Mouse (Mus musculus) midbrain, postnatal 0 days (tissue): Measurements from ENCODE around the gene Iqcd. TPM values are rescaled to one million over a fixed set of nuclear protein-coding genes. Genes with fewer than 3 reads are reported as not detected.

ENCODE experiments used
- ATAC-seq: fragments of 200-750 bp; cut with Nextera tagmentation; 2 replicates; pipeline ENCODE4 v1.8.0; 2017; ENCODE audit warnings: moderate number of reproducible peaks, mild to moderate bottlenecking, moderate TSS enrichment, moderate library complexity; ENCODE audit not compliant: low FRiP score
- DNase-seq: peaks from one replicate; pipeline ENCODE4 v3.0.0-alpha.2; 2015; ENCODE audit warnings: low spot score
- H3K27ac ChIP-seq: fragments of 300-500 bp; sonication (generic); 2 replicates; pipeline ENCODE4 v1.5.1; 2014; ENCODE audit warnings: low read depth, mild to moderate bottlenecking, low read length, mixed read lengths
- H3K27me3 ChIP-seq: fragments of 300-500 bp; sonication (generic); 2 replicates; pipeline ENCODE4 v1.6.1; 2014; ENCODE audit warnings: low read length, control low read depth, mixed read lengths; ENCODE audit not compliant: insufficient read depth
- H3K36me3 ChIP-seq: fragments of 300-500 bp; sonication (generic); 2 replicates; pipeline ENCODE4 v1.6.1; 2014; ENCODE audit warnings: low read length, control low read depth, mixed read lengths; ENCODE audit not compliant: insufficient read depth
- H3K4me1 ChIP-seq: fragments of 300-500 bp; sonication (generic); 2 replicates; pipeline ENCODE4 v1.6.1; 2014; ENCODE audit warnings: mild to moderate bottlenecking, control low read depth, antibody characterized with exemption, low read length, mixed read lengths; ENCODE audit not compliant: insufficient read depth
- H3K4me2 ChIP-seq: fragments of 300-500 bp; sonication (generic); 2 replicates; pipeline ENCODE4 v1.6.1; 2014; ENCODE audit warnings: low read depth, mild to moderate bottlenecking, low read length, mixed read lengths; ENCODE audit not compliant: poor library complexity, severe bottlenecking
- H3K4me3 ChIP-seq: fragments of 300-500 bp; sonication (generic); 2 replicates; pipeline ENCODE4 v1.5.1; 2014; ENCODE audit warnings: low read depth, mild to moderate bottlenecking, low read length, moderate library complexity
- H3K9ac ChIP-seq: fragments of 300-500 bp; sonication (generic); replicated peaks from 2 replicates; pipeline ENCODE4 v1.6.1; 2014; ENCODE audit warnings: mild to moderate bottlenecking, low read length, moderate library complexity, mixed read lengths; ENCODE audit not compliant: poor library complexity, severe bottlenecking
- H3K9me3 ChIP-seq: fragments of 300-500 bp; sonication (generic); 2 replicates; pipeline ENCODE4 v1.6.1; 2016; ENCODE audit warnings: low read length, control low read depth
- CTCF ChIP-seq: IDR thresholded peaks from 2 replicates; pipeline ENCODE4 v1.5.1; 2016; ENCODE audit warnings: antibody characterized with exemption, mild to moderate bottlenecking
- WGBS: fragments of 180-500 bp; shearing (Covaris S2); extraction: QIAGEN DNeasy Blood & Tissue Kit; methylation state at CpG from one replicate; pipeline ENCODE4 v1.1.7; 2014; 5-methylcytosine and 5-hydroxymethylcytosine counted together
- polyA plus RNA-seq: library from polyadenylated mRNA; unstranded; fragments of >200 nt; fragmentation: Nextera tagmentation; extraction: Ambion mirVana; gene quantifications from 2 replicates; pipeline ENCODE4 v1.2.1, GENCODE M21; 2015
- total RNA-seq: library from RNA; depleted of rRNA; stranded (reverse); fragments of >200 nt; gene quantifications from 2 replicates; pipeline ENCODE4 v1.2.3, GENCODE M21; 2014

Iqcd gene
- total and polyA plus RNA-seq, 2 experiments from 2014 or later = 1.3 to 1.5 TPM

DNA sequence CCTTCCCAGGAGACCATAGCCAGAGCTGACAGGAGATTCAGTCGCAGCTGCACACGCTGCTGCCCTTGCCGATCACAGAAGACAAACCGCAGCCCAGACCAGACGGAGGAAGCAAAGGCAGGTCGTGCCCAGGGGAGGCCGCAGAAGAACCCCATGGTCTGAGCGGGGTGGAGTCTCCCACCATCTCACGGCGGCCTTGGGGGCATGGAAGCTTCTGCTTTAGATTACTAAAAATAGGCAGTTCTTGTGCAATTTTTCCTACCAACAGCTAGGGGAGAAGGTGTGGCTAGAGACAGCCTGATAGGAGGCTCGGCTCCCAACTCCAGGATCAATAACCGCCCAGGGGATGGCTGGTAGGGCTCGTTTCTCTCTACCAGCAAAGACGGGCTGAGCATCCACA, 30.1 kb upstream of the Iqcd start:
- Histone ChIP-seq H3K4me3 (no peak overlapping the region), H3K9ac (no peak overlapping the region), H3K9me3 (no peaks in the 10 kb centered on the region), H3K27ac (no peak overlapping the region), H3K4me1 (no peaks in the 10 kb centered on the region; the same call in 1 of the 2 replicates), H3K36me3 (peaks cover 15% of the 10 kb centered on the region; the same call in 1 of the 2 replicates), H3K4me2 (no peak overlapping the region), H3K27me3 (no peaks in the 10 kb centered on the region)
- DNase-seq (no peak), ATAC-seq (no peak)
- WGBS = 66% methylated on average over 14 of the region's 14 CpGs
- TF ChIP-seq CTCF = no peak

GRCm38 (mm10) chr5:120560129-120560615, 28.6 kb upstream of the Iqcd start:
- Histone ChIP-seq H3K36me3 (peaks cover 11% of the 10 kb centered on the region; the same call in 1 of the 2 replicates), H3K4me1 (no peaks in the 10 kb centered on the region; the same call in 1 of the 2 replicates), H3K9me3 (no peaks in the 10 kb centered on the region), H3K4me3 (no peak overlapping the region), H3K27me3 (no peaks in the 10 kb centered on the region), H3K27ac (peak overlapping the region; percentile 38; the same call in 1 of the 2 replicates), H3K9ac (no peak overlapping the region), H3K4me2 (no peak overlapping the region)
- WGBS = 68% methylated on average over 8 of the region's 9 CpGs
- TF ChIP-seq CTCF = no peak
- ATAC-seq (no peak), DNase-seq (no peak)

GRCm38 (mm10) chr5:120560616-120561311, 28.1 kb upstream of the Iqcd start:
- Histone ChIP-seq H3K4me1 (no peaks in the 10 kb centered on the region; the same call in 1 of the 2 replicates), H3K4me2 (0 out of 2 replicates have a peak overlapping the region, but pooled peaks have one; percentile 6)
- 22% methylated on average over 16 of the region's 16 CpGs for WGBS

DNA sequence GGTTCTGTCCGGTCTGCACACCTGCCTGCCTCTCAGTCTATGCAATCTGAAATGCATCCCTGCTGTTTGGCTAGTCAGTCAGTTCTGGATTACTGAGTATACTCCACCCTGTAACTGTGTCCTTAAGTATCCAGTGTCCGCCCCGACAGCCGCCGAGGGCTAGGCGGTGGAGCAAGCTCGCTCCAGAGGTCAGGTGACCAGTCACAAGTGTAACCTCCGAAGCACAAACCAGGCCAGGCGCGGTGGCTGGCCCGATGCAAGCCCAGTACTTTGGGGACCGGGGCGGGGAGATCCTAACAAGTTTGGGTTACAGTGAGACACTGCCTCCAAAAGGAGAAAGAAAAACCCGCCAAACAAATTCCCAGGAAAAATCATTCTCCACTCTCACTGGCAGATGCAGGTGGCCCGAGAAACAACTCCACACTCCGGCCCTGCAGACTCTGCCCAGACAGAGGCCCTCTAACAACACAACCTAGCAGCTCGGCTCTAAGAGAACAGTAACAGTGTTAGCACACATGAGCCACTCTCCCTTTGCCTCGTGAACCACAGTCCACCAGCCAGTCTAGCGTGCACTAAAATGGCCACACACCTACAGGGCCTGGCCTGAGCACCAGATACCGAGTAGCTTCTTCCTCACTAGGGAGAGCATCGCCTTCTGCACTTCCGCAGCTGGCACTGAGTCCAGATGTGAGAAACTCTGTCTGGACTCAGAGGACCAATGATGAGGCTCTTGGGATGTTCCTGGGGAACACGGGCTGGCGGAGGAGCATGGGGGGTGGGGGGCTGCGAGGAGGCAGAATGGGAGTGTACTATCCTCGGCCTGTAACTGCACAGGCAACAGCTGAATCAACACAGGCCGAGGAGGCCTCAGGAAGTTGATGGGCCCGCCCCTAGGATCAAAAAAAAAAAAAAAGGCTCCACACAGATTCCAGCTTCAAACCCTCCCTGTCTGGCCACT, 25.6 kb upstream of the Iqcd start:
- no peak overlapping the region for H3K27ac ChIP-seq
- no peaks in the 10 kb centered on the region for H3K9me3 ChIP-seq
- no peak for TF ChIP-seq CTCF
- H3K4me2 ChIP-seq = no peak overlapping the region
- DNase-seq (no peak), ATAC-seq (no peak)
- H3K36me3 ChIP-seq = no peaks in the 10 kb centered on the region
- H3K9ac ChIP-seq = no peak overlapping the region
- H3K27me3 ChIP-seq = no peaks in the 10 kb centered on the region
- WGBS = 67% methylated on average over 28 of the region's 28 CpGs
- H3K4me3 ChIP-seq = no peak overlapping the region
- peaks cover 18% of the 10 kb centered on the region for H3K4me1 ChIP-seq

More at GRCm38 (mm10) chr5:120560616-120561311, 28.1 kb upstream of the Iqcd start:
- peak; percentile 76 for DNase-seq
- no peaks in the 10 kb centered on the region for H3K27me3 ChIP-seq
- no peak overlapping the region for H3K9ac ChIP-seq
- peaks cover 7% of the 10 kb centered on the region; the same call in 1 of the 2 replicates for H3K36me3 ChIP-seq
- peak overlapping the region; percentile 38; the same call in 1 of the 2 replicates for H3K27ac ChIP-seq
- H3K9me3 ChIP-seq = no peaks in the 10 kb centered on the region
- TF ChIP-seq CTCF = no peak
- ATAC-seq = 0 out of 2 replicates have a peak, but pooled peaks have one; percentile 36
- no peak overlapping the region for H3K4me3 ChIP-seq

GRCm38 (mm10) chr5:120563914-120564311, 24.9 kb upstream of the Iqcd start:
- Histone ChIP-seq H3K36me3 (no peaks in the 10 kb centered on the region), H3K9ac (no peak overlapping the region), H3K27ac (no peak overlapping the region), H3K27me3 (no peaks in the 10 kb centered on the region), H3K4me2 (no peak overlapping the region), H3K4me3 (no peak overlapping the region), H3K4me1 (peaks cover 24% of the 10 kb centered on the region), H3K9me3 (no peaks in the 10 kb centered on the region)
- ATAC-seq (no peak), DNase-seq (no peak)
- no peak for TF ChIP-seq CTCF
- WGBS = 63% methylated on average over 4 of the region's 4 CpGs
